Mouse (Mus musculus) cerebral cortex, adult 2 months (tissue): ENCODE results near the gene Kcmf1.

Source experiments
- WGBS: fragments of 180-500 bp; shearing (Covaris S2); methylation state at CpG from one replicate; pipeline ENCODE4 v1.1.7; 2018; 5-methylcytosine and 5-hydroxymethylcytosine counted together

Gene Kcmf1

DNA sequence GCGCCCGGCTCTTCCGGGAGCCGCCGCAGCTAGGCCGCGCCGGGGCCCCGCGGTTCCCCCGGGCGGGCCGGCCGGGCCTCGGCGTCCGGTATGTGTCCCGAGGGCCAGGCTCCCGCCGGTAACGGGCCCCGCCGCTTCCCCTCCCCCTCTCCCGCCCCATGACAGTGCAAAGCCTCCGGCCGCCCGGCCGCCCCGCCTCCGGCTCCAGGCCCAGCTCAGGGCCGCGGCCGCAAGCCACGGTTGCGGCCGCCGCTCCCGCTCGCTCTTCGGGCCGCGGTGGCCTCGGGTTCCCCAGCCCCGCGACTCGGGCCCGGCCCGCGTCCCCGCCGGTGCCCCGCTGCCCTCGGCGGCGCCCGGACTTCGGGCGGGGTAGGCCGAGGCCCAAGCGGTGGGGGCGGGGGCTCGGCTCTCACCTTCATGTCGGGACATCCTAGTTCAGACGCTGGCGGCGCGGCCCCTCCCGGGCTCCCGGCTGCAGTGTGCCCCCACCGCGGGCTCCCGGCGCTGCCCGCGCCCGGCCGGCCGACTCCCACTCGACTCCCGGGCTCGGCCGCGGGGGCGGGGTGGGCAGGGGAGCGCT, 488 bp downstream of the Kcmf1 start:
- WGBS: under 1% methylated on average over 83 of the region's 85 CpGs

DNA sequence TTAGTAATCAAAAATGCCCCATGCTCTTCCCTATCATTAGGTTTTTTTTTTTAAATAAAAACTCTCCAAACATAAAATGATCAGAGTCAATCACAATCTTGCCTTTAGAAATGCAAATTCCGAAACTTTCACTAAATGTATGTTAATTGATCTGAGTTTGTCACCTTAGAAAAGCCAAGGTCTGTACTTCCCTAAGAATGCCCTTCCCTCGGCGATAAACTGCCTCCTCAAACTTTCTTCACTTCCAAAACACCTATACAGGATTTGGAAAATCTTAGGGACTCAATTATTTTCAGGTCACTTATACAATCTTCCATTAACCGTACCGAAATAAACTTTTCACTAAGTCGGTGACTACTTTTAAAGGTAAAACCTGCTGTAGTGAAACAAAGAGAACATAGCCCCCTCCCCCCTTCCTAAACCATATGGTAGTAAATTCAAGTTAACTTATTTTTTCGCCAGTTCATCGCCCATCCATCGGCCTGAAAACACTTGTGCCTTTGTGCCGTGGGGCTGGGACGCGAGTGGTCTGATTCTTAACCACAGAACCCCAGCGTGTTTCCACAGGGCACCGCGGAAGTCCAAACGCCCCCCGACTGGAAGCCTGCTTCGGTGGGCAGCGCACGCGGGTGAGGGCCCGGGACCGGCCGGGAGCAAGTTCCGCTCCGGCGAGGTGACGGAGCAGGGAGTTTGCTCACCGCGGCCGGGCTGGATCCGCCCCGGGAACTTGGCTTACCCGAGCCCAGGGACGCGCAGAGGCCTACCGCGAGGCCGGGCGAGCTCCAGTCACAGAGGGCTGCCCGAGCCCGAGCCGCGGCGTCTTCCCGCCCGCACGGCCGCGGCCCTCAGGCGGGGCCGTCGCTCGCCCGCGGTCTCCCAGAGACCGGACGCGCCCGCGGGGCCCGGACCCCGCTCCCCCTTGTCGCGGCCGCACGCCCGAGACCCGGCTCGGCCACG, 1.3 kb downstream of the Kcmf1 start:
- under 1% methylated on average over 71 of the region's 71 CpGs for whole genome bisulfite sequencing

DNA sequence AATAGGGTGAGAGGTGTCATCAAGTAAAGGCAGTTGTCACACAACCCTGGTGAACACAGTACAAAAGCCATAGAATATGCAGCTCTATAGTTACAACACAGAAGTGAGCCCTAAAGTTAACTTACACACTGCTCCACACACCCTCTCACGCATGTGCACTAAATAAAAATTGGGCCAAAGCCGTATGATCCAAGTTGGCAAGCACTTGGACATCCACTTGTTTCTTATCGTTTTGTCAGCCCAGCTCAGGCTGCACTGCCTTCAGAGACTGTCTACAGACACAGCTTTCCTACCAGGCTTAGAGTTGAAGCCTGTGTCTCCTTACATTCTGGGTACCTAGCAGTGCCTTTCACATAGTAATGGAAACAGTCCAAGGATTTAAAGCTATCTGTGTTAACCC, 4.8 kb downstream of the Kcmf1 start:
- WGBS: 23% methylated on average over 3 of the region's 3 CpGs

- WGBS: 59% methylated on average over 2 of the region's 2 CpGs
Measured at GRCm38 (mm10) chr6:72891238-72891637, 8.5 kb downstream of the Kcmf1 start.

GRCm38 (mm10) chr6:72888655-72889054, 11.1 kb downstream of the Kcmf1 start:
- 59% methylated on average over 2 of the region's 2 CpGs for WGBS

GRCm38 (mm10) chr6:72885268-72885667, 14.5 kb downstream of the Kcmf1 start:
- 30% methylated on average over 1 of the region's 1 CpGs for WGBS

GRCm38 (mm10) chr6:72884767-72885166, 15.0 kb downstream of the Kcmf1 start:
- 70% methylated on average over 3 of the region's 3 CpGs for WGBS

DNA sequence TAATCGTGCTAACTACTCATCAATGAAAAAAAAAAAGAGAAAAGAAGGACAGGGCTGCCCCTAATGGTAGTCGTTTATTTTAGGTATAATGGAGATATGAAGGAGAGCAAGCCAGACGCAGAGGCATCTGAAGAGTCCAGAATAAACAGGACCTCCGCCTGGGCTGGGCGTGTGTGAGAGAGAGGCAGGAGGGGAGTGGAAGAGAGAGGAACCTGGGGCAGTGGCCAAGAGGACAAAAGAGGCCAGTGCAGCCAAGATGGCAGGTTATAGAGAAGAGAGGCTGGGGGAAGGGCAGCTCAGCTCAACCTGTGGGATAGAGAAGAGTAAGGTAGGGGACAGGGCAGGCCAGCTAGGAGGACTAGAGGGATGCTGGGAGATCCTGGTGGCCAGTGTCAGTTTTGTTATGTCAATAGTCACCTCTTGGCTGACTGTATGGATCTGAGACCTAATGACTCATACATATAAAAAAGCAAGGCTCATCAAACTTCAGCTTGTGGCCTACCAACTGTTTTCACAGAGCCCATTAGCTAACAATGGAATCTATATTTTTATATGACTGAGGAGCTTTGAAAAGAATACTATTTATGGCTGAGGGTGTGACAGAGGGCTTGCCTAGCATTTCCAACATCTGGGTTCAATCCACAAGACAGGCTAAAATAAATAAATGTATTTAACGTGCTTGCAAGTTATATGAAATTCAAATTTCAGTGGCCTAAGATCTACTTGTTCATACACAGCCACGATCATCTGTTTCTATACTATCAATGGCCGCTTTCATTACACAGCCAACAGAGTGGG, 16.9 kb downstream of the Kcmf1 start:
- WGBS: 69% methylated on average over 8 of the region's 8 CpGs

DNA sequence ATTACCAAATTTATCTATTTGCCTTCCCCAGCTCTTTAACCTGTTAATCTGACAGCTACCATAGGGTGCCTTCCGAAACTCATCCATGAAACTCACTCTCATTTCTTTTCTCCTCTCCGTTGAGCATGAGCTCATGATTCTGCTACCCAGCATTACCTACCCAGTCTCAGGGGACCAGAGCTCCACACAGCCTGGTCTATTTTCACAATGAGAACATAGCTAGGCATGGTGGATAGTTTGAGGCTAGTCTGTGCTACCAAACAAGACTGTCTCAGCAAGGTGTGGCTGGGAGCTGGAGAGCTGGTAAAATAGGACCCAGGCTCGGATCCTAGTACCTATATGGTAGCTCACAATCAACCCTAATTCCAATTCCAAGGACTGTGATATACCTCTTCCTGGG, 17.6 kb downstream of the Kcmf1 start:
- 91% methylated on average over 3 of the region's 3 CpGs for WGBS

- 52% methylated on average over 1 of the region's 1 CpGs for WGBS
Measured at GRCm38 (mm10) chr6:72881619-72881979, 18.2 kb downstream of the Kcmf1 start.

DNA sequence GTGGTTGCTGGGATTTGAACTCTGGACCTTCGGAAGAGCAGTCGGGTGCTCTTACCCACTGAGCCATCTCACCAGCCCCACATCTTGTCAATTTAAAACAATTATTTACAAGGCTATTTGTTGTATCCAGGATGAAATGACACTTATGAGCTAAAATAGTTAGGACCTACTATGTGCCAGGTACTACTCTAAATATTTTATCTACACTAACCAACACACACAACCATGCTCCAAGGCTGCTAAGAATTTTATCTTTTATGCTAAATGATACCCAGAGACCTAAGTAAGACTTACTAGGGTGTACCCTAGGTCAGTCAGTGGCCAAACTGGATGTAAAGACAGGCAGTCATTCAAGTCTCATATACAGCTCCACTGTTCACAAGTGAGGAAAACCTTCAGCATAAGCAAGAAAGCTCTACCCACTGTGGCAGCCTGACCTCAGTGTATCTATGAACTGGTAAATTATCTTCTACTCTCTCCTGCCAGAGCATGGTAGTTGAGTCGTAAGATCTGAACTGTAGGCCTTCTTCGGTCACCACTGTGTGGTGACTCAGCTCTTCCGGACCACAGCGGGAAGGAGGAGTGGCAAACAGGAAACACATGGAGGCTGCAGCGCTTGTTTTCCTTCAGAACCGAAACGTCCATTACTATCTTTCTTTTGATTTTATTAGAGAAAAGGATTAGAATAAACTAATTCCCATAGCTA, 18.7 kb downstream of the Kcmf1 start:
- 76% methylated on average over 9 of the region's 9 CpGs for WGBS

- 86% methylated on average over 6 of the region's 6 CpGs for WGBS
Measured at GRCm38 (mm10) chr6:72876629-72877028, 23.1 kb downstream of the Kcmf1 start.

GRCm38 (mm10) chr6:72873338-72873737, 26.4 kb downstream of the Kcmf1 start:
- 63% methylated on average over 3 of the region's 3 CpGs for WGBS

DNA sequence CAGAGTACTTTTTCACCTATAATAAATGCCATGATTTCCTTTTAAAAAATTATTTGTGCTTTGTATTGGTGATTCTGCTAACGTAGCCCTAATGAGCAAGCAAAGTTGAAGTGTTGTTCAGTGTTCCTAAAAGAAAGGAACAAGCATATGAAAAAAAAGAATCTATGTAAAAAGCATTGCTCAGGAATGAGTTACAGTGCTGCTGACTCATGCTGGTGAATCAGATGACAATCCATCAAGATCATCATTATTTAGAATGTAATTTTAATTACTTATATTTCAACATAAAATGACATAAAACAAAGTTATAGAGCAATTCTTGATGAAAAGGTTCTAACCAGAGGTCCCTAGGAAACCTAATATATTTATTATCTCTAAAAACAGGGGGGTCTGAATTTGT, 27.5 kb downstream of the Kcmf1 start:
- WGBS: 46% methylated on average over 1 of the region's 1 CpGs

GRCm38 (mm10) chr6:72869601-72870000, 30.2 kb downstream of the Kcmf1 start:
- WGBS: 53% methylated on average over 8 of the region's 8 CpGs

GRCm38 (mm10) chr6:72868688-72869087, 31.1 kb downstream of the Kcmf1 start:
- WGBS: 63% methylated on average over 5 of the region's 5 CpGs

GRCm38 (mm10) chr6:72867746-72868145, 32.0 kb downstream of the Kcmf1 start:
- 95% methylated on average over 1 of the region's 1 CpGs for WGBS

GRCm38 (mm10) chr6:72866232-72866631, 33.5 kb downstream of the Kcmf1 start:
- 68% methylated on average over 2 of the region's 2 CpGs for WGBS

- 89% methylated on average over 5 of the region's 5 CpGs for WGBS
Measured at GRCm38 (mm10) chr6:72862686-72863085, 37.1 kb downstream of the Kcmf1 start.

GRCm38 (mm10) chr6:72854256-72854655, 45.5 kb downstream of the Kcmf1 start:
- 86% methylated on average over 5 of the region's 5 CpGs for WGBS

GRCm38 (mm10) chr6:72852180-72852579, 47.6 kb downstream of the Kcmf1 start:
- 61% methylated on average over 4 of the region's 4 CpGs for WGBS

GRCm38 (mm10) chr6:72851633-72852032, 48.1 kb downstream of the Kcmf1 start:
- WGBS: 70% methylated on average over 5 of the region's 5 CpGs
